Mouse (Mus musculus) CD8-positive naive resting alpha-beta T cell, adult 2 months (primary cell): Measurements from ENCODE around the gene Zfp648.

Source experiments
- DNase-seq, 2 experiments: peaks; one replicate each; pipeline ENCODE4 v3.0.0; 2022; ENCODE audit warnings: low read depth in 2 of 2, low spot score in 2 of 2

Gene Zfp648

GRCm38 (mm10) chr1:154200955-154201722 is at the start of gene Zfp648:
Gene Zfp648, plus strand, starts transcription at chr1:154201187.
- no peak for DNase-seq

GRCm38 (mm10) chr1:154152539-154152938 is 48.4 kb upstream of the Zfp648 start:
- no peak for DNase-seq

- no peak for DNase-seq
Measured at GRCm38 (mm10) chr1:154153800-154154199, 47.2 kb upstream of the Zfp648 start.

- DNase-seq, result no peak
Measured at GRCm38 (mm10) chr1:154156177-154157062, 44.6 kb upstream of the Zfp648 start.

- no peak for DNase-seq
Measured at GRCm38 (mm10) chr1:154157131-154157530, 43.9 kb upstream of the Zfp648 start.

- DNase-seq, result no peak
Measured at GRCm38 (mm10) chr1:154167696-154168095, 33.3 kb upstream of the Zfp648 start.

- no peak for DNase-seq
Measured at GRCm38 (mm10) chr1:154175334-154175733, 25.7 kb upstream of the Zfp648 start.

GRCm38 (mm10) chr1:154177781-154178180 is 23.2 kb upstream of the Zfp648 start:
- DNase-seq, result no peak

GRCm38 (mm10) chr1:154178541-154179155 is 22.3 kb upstream of the Zfp648 start:
- DNase-seq, result no peak

GRCm38 (mm10) chr1:154180952-154181351 is 20.0 kb upstream of the Zfp648 start:
- DNase-seq, result peak; percentile 8 to 25

GRCm38 (mm10) chr1:154182396-154183076 is 18.5 kb upstream of the Zfp648 start:
- no peak for DNase-seq

- no peak for DNase-seq
Measured at GRCm38 (mm10) chr1:154183077-154183751, 17.8 kb upstream of the Zfp648 start.

- no peak for DNase-seq
Measured at GRCm38 (mm10) chr1:154188229-154188628, 12.8 kb upstream of the Zfp648 start.

- DNase-seq, result no peak
Measured at GRCm38 (mm10) chr1:154188631-154189030, 12.4 kb upstream of the Zfp648 start.

GRCm38 (mm10) chr1:154189842-154190530 is 11.0 kb upstream of the Zfp648 start:
- DNase-seq, result no peak

- DNase-seq, result no peak
Measured at GRCm38 (mm10) chr1:154198896-154199295, 2.1 kb upstream of the Zfp648 start.

- no peak for DNase-seq
Measured at GRCm38 (mm10) chr1:154202580-154202979, 1.6 kb downstream of the Zfp648 start.

- DNase-seq, result no peak
Measured at GRCm38 (mm10) chr1:154203386-154203785, 2.4 kb downstream of the Zfp648 start.

- no peak for DNase-seq
Measured at GRCm38 (mm10) chr1:154204652-154205573, 3.9 kb downstream of the Zfp648 start.
